Mouse (Mus musculus) liver, adult (tissue): ENCODE measurements around the gene Ankrd34b.

Source experiments
- GATA4 ChIP-seq: IDR thresholded peaks from 2 replicates; pipeline ENCODE4 v1.6.1; 2014; ENCODE audit warnings: mild to moderate bottlenecking, low read length; ENCODE audit not compliant: insufficient replicate concordance

Gene Ankrd34b

GRCm38 (mm10) chr13:92425758-92426264, at the start of gene Ankrd34b:
Ankrd34b (plus strand) TSS chr13:92425896.
- no peak for TF ChIP-seq GATA4

- no peak for TF ChIP-seq GATA4
These were observed 38.3 kb upstream of the Ankrd34b start for GRCm38 (mm10) chr13:92387367-92387766.

- TF ChIP-seq GATA4: no peak
These were observed 32.5 kb upstream of the Ankrd34b start for GRCm38 (mm10) chr13:92393047-92393661.

GRCm38 (mm10) chr13:92398491-92399384, 27.0 kb upstream of the Ankrd34b start:
- TF ChIP-seq GATA4: no peak

GRCm38 (mm10) chr13:92402063-92402462, 23.6 kb upstream of the Ankrd34b start:
- no peak for TF ChIP-seq GATA4

- no peak for TF ChIP-seq GATA4
These were observed 22.2 kb upstream of the Ankrd34b start for GRCm38 (mm10) chr13:92403496-92403895.

- TF ChIP-seq GATA4: no peak
These were observed 15.2 kb upstream of the Ankrd34b start for GRCm38 (mm10) chr13:92410486-92410885.

GRCm38 (mm10) chr13:92419630-92420029, 6.1 kb upstream of the Ankrd34b start:
- TF ChIP-seq GATA4: no peak

GRCm38 (mm10) chr13:92423711-92424110, 2.0 kb upstream of the Ankrd34b start:
- TF ChIP-seq GATA4: no peak

- no peak for TF ChIP-seq GATA4
These were observed 777 bp downstream of the Ankrd34b start for GRCm38 (mm10) chr13:92426294-92427051.

- no peak for TF ChIP-seq GATA4
These were observed 1.7 kb downstream of the Ankrd34b start for GRCm38 (mm10) chr13:92427351-92427855.

GRCm38 (mm10) chr13:92438656-92439055, 13.0 kb downstream of the Ankrd34b start:
- no peak for TF ChIP-seq GATA4

- no peak for TF ChIP-seq GATA4
These were observed 14.6 kb downstream of the Ankrd34b start for GRCm38 (mm10) chr13:92440286-92440685.

GRCm38 (mm10) chr13:92446872-92447271, 21.2 kb downstream of the Ankrd34b start:
- no peak for TF ChIP-seq GATA4

GRCm38 (mm10) chr13:92464698-92465097, 39.0 kb downstream of the Ankrd34b start:
- no peak for TF ChIP-seq GATA4
